Mouse (Mus musculus): Measurements from ENCODE around the gene Dnmt3a. TPM values are rescaled to one million over a fixed set of nuclear protein-coding genes. Genes with fewer than 3 reads are reported as not detected.

Dnmt3a gene
- polyA plus RNA-seq, 1 experiment from 2014 or later = 116 TPM

- Histone ChIP-seq H3K27me3 (replicated peaks) (no peaks in the 10 kb centered on the region; the same call in 1 of the 2 replicates), H3K4me2 (no peak overlapping the region), H3K27ac (replicated peaks) (no peak overlapping the region), H3K4me1 (peaks cover 9% of the 10 kb centered on the region), H3K36me3 (no peaks in the 10 kb centered on the region), H3K9ac (replicated peaks) (no peak overlapping the region), H3K4me3 (replicated peaks) (no peak overlapping the region), H3K9me3 (replicated peaks) (no peaks in the 10 kb centered on the region)
- no peak for ATAC-seq (ENCODE audit: low FRiP score)
- WGBS = 64% methylated on average over 6 of the region's 6 CpGs
Observed at GRCm38 (mm10) chr12:3947503-3947902, 141.7 kb downstream of the Dnmt3a start.

DNA sequence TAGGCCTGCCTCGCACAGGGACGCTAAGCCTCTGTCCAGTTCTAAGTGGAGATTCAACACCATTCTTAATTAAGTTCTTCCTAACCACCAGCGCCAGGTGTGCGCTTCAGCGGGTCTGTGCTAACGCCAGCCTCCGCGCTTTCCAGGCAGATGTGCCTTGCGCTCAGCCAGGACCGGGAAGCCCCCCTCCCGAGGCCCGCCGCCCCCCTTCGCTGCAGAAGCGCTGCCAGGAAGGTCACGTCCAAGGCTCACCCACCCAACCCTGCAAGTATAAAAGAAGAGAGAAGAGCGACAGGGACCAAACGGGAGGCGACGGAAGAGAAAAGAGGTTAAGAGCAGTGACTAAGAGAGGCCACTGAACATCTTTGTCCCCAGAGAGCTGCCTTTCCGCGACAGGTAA lies 148.8 kb downstream of the Dnmt3a start, which contains the start of gene Pomc:
TSS of gene Pomc (plus strand) at position 301 of the 400 bp plus-strand sequence.
- H3K36me3 ChIP-seq = no peaks in the 10 kb centered on the region
- WGBS = 20% methylated on average over 22 of the region's 22 CpGs
- ATAC-seq (ENCODE audit: low FRiP score) = no peak
- H3K9ac ChIP-seq (replicated peaks) = no peak within 1 kb of the TSS
- no peaks in the 10 kb centered on the region for H3K9me3 ChIP-seq (replicated peaks)
- no peak within 1 kb of the TSS for H3K27ac ChIP-seq (replicated peaks)
- H3K27me3 ChIP-seq (replicated peaks) = peaks cover 27% of the 10 kb centered on the region
- H3K4me3 ChIP-seq (replicated peaks) = no peak within 1 kb of the TSS
- H3K4me1 ChIP-seq = peaks cover 9% of the 10 kb centered on the region
- H3K4me2 ChIP-seq = peak within 1 kb of the TSS; percentile 17

DNA sequence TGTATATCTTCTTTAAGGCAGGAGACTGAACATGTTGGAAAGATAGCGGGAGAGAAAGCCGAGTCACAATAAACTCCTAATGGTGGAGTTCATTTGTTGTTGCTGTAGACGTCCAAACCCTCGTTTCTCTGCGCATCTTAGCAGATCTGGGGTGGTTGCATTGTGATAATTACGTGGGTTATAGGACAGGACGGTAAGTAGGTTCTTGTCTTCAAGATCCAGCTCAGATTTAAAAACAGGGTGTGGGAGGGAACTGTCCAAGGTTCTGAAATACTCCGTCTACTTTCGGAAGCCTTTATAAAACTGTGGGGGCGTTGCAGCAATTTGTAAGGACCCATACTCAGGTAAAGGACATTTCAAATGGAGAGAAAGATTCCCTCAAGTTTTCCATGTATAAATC lies 149.6 kb downstream of the Dnmt3a start:
- peaks cover 27% of the 10 kb centered on the region for H3K27me3 ChIP-seq (replicated peaks)
- WGBS = 31% methylated on average over 10 of the region's 10 CpGs

DNA sequence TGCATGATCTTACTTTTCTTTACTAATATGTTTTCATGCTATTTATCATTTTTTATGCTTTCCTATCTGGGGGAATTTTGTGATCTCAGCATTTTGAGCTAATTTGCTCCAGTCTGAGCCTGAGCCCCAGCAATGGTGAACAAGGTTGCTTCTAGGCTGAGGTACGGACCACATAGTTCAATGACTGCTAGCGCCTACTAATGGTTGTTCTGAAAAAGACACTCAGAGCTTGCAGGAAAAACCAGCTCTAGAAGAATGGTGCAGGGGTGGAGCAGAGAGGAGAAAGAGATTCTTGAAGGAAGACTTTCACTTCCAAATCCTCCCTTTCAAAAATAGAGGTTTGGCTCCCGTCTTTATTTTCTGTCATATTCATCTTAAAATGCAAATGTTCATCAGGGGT lies 150.5 kb downstream of the Dnmt3a start:
- 11% methylated on average over 3 of the region's 3 CpGs for WGBS
- no peak for ATAC-seq (ENCODE audit: low FRiP score)
- Histone ChIP-seq H3K4me2 (no peak overlapping the region), H3K36me3 (no peaks in the 10 kb centered on the region), H3K9me3 (replicated peaks) (no peaks in the 10 kb centered on the region), H3K27me3 (replicated peaks) (peaks cover 27% of the 10 kb centered on the region), H3K4me1 (peaks cover 16% of the 10 kb centered on the region), H3K27ac (replicated peaks) (no peak overlapping the region), H3K9ac (replicated peaks) (no peak overlapping the region), H3K4me3 (replicated peaks) (no peak overlapping the region)

More for the DNA sequence above, 149.6 kb downstream of the Dnmt3a start:
- peaks cover 13% of the 10 kb centered on the region for H3K4me1 ChIP-seq
- H3K36me3 ChIP-seq = no peaks in the 10 kb centered on the region
- no peak overlapping the region for H3K9ac ChIP-seq (replicated peaks)
- H3K4me3 ChIP-seq (replicated peaks) = no peak overlapping the region
- no peak for ATAC-seq (ENCODE audit: low FRiP score)
- no peak overlapping the region for H3K4me2 ChIP-seq
- H3K9me3 ChIP-seq (replicated peaks) = no peaks in the 10 kb centered on the region
- no peak overlapping the region for H3K27ac ChIP-seq (replicated peaks)

- under 1% methylated on average over 53 of the region's 53 CpGs for WGBS
- H3K9me3 ChIP-seq (replicated peaks) = no peaks in the 10 kb centered on the region
- peak overlapping the region; percentile 80 for H3K9ac ChIP-seq (replicated peaks)
- peak overlapping the region; percentile 66 for H3K4me3 ChIP-seq (replicated peaks)
- peak; percentile 97 for ATAC-seq (ENCODE audit: low FRiP score)
- H3K27ac ChIP-seq (replicated peaks) = peak overlapping the region; percentile 95
- H3K27me3 ChIP-seq (replicated peaks) = peaks cover 11% of the 10 kb centered on the region
- H3K4me2 ChIP-seq = peak overlapping the region; percentile 86
- H3K36me3 ChIP-seq = peaks cover 15% of the 10 kb centered on the region
- H3K4me1 ChIP-seq = peaks cover 12% of the 10 kb centered on the region
Observed at GRCm38 (mm10) chr12:3959791-3960543, 154.2 kb downstream of the Dnmt3a start.

- Histone ChIP-seq H3K27me3 (replicated peaks) (peaks cover 6% of the 10 kb centered on the region), H3K36me3 (peaks cover 21% of the 10 kb centered on the region), H3K4me2 (peak overlapping the region; percentile 86), H3K4me1 (peaks cover 12% of the 10 kb centered on the region), H3K9me3 (replicated peaks) (no peaks in the 10 kb centered on the region), H3K9ac (replicated peaks) (peak overlapping the region; percentile 80), H3K4me3 (replicated peaks) (peak overlapping the region; percentile 66), H3K27ac (replicated peaks) (peak overlapping the region; percentile 95)
- 0 out of 2 replicates have a peak, but pooled peaks have one; percentile 2 for ATAC-seq (ENCODE audit: low FRiP score)
- 55% methylated on average over 4 of the region's 4 CpGs for WGBS
Observed at GRCm38 (mm10) chr12:3960553-3960952, 154.7 kb downstream of the Dnmt3a start.

Other genes starting within 250 kb of the Dnmt3a start
- 52.0 and 61.8 TPM in 2 replicates for gene Dtnb, start 233.6 kb upstream of the Dnmt3a start, polyA plus RNA-seq (2015; fragmentation: Nextera tagmentation; extraction: Ambion mirVana)
- 3.0 and 3.7 TPM in 2 replicates for gene Pomc, start 148.9 kb downstream of the Dnmt3a start, polyA plus RNA-seq (2015; fragmentation: Nextera tagmentation; extraction: Ambion mirVana)
- 27.2 and 33.6 TPM in 2 replicates for gene Efr3b, start 232.9 kb downstream of the Dnmt3a start, polyA plus RNA-seq (2015; fragmentation: Nextera tagmentation; extraction: Ambion mirVana)

All from neural tube, embryonic 15.5 days (tissue).